Mouse (Mus musculus) neural tube, embryonic 13.5 days (tissue): ENCODE results near the gene Slc22a14. TPM values are rescaled to one million over a fixed set of nuclear protein-coding genes. Genes with fewer than 3 reads are reported as not detected.

ENCODE experiments used
- ATAC-seq: fragments of 200-750 bp; cut with Nextera tagmentation; 2 replicates; pipeline ENCODE4 v1.8.0; 2017; ENCODE audit warnings: low read depth, mild to moderate bottlenecking, moderate TSS enrichment, moderate library complexity
- H3K27ac ChIP-seq: fragments of 300-500 bp; sonication (generic); replicated peaks from 2 replicates; pipeline ENCODE4 v1.5.1; 2015; ENCODE audit warnings: moderate library complexity, mild to moderate bottlenecking, inconsistent platforms
- H3K27me3 ChIP-seq: fragments of 300-500 bp; sonication (generic); 2 replicates; pipeline ENCODE4 v1.6.1; 2015; ENCODE audit warnings: mild to moderate bottlenecking, inconsistent platforms
- H3K36me3 ChIP-seq: fragments of 300-500 bp; sonication (generic); 2 replicates; pipeline ENCODE4 v1.6.1; 2015; ENCODE audit warnings: mild to moderate bottlenecking, inconsistent platforms
- H3K4me1 ChIP-seq: fragments of 300-500 bp; sonication (generic); replicated peaks from 2 replicates; pipeline ENCODE4 v1.6.1; 2015; ENCODE audit warnings: inconsistent platforms
- H3K4me2 ChIP-seq: fragments of 300-500 bp; sonication (generic); 2 replicates; pipeline ENCODE4 v1.6.1; 2015; ENCODE audit warnings: inconsistent platforms, mild to moderate bottlenecking, moderate library complexity
- H3K4me3 ChIP-seq: fragments of 300-500 bp; sonication (generic); 2 replicates; pipeline ENCODE4 v1.5.1; 2015; ENCODE audit warnings: mild to moderate bottlenecking, inconsistent platforms
- H3K9ac ChIP-seq: fragments of 300-500 bp; sonication (generic); 2 replicates; pipeline ENCODE4 v1.6.1; 2015; ENCODE audit warnings: moderate library complexity, mild to moderate bottlenecking, inconsistent platforms
- H3K9me3 ChIP-seq: fragments of 300-500 bp; sonication (generic); 2 replicates; pipeline ENCODE4 v1.6.1; 2016; ENCODE audit warnings: inconsistent platforms
- WGBS: fragments of 180-500 bp; shearing (Covaris S2); methylation state at CpG from one replicate; pipeline ENCODE4 v1.1.7; 2015; 5-methylcytosine and 5-hydroxymethylcytosine counted together
- polyA plus RNA-seq: library from polyadenylated mRNA; unstranded; fragments of >200 nt; fragmentation: Nextera tagmentation; extraction: Ambion mirVana; gene quantifications from 2 replicates; pipeline ENCODE4 v1.2.1, GENCODE M21; 2015

Slc22a14 gene
- polyA plus RNA-seq, 1 experiment from 2014 or later: not detected

GRCm38 (mm10) chr9:119143372-119143771 is 222.0 kb downstream of the Slc22a14 start:
- WGBS: 69% methylated on average over 9 of the region's 9 CpGs
- no peaks in the 10 kb centered on the region for H3K36me3 ChIP-seq
- H3K9me3 ChIP-seq: no peaks in the 10 kb centered on the region
- no peak overlapping the region for H3K9ac ChIP-seq
- no peaks in the 10 kb centered on the region for H3K4me1 ChIP-seq
- no peaks in the 10 kb centered on the region for H3K27me3 ChIP-seq
- no peak overlapping the region for H3K4me2 ChIP-seq
- ATAC-seq: no peak
- H3K4me3 ChIP-seq: no peak overlapping the region
- no peak overlapping the region for H3K27ac ChIP-seq

GRCm38 (mm10) chr9:119142066-119142465 is 223.3 kb downstream of the Slc22a14 start:
- no peak overlapping the region for H3K4me2 ChIP-seq
- H3K4me1 ChIP-seq: no peaks in the 10 kb centered on the region
- ATAC-seq: no peak
- H3K36me3 ChIP-seq: no peaks in the 10 kb centered on the region
- no peaks in the 10 kb centered on the region for H3K9me3 ChIP-seq
- H3K27ac ChIP-seq: no peak overlapping the region
- H3K9ac ChIP-seq: no peak overlapping the region
- no peak overlapping the region for H3K4me3 ChIP-seq
- H3K27me3 ChIP-seq: no peaks in the 10 kb centered on the region
- 89% methylated on average over 5 of the region's 5 CpGs for WGBS

- Histone ChIP-seq H3K4me1 (no peaks in the 10 kb centered on the region), H3K4me3 (no peak overlapping the region), H3K36me3 (no peaks in the 10 kb centered on the region), H3K27me3 (no peaks in the 10 kb centered on the region), H3K4me2 (no peak overlapping the region), H3K9ac (no peak overlapping the region), H3K27ac (no peak overlapping the region), H3K9me3 (no peaks in the 10 kb centered on the region)
- WGBS: 89% methylated on average over 2 of the region's 2 CpGs
- no peak for ATAC-seq
Observed at GRCm38 (mm10) chr9:119138836-119139235, 226.5 kb downstream of the Slc22a14 start.

- Histone ChIP-seq H3K4me3 (no peak overlapping the region), H3K27me3 (no peaks in the 10 kb centered on the region), H3K27ac (no peak overlapping the region), H3K4me2 (no peak overlapping the region), H3K9me3 (no peaks in the 10 kb centered on the region), H3K4me1 (no peaks in the 10 kb centered on the region), H3K36me3 (no peaks in the 10 kb centered on the region), H3K9ac (no peak overlapping the region)
- no peak for ATAC-seq
- WGBS: 61% methylated on average over 5 of the region's 5 CpGs
Observed at GRCm38 (mm10) chr9:119130692-119131091, 234.7 kb downstream of the Slc22a14 start.

- no peaks in the 10 kb centered on the region for H3K4me1 ChIP-seq
- no peaks in the 10 kb centered on the region for H3K27me3 ChIP-seq
- 85% methylated on average over 12 of the region's 12 CpGs for WGBS
- no peaks in the 10 kb centered on the region for H3K9me3 ChIP-seq
- H3K4me3 ChIP-seq: no peak overlapping the region
- no peak for ATAC-seq
- H3K27ac ChIP-seq: no peak overlapping the region
- no peaks in the 10 kb centered on the region for H3K36me3 ChIP-seq
- H3K4me2 ChIP-seq: no peak overlapping the region
- H3K9ac ChIP-seq: no peak overlapping the region
Observed at GRCm38 (mm10) chr9:119128436-119129181, 236.7 kb downstream of the Slc22a14 start.

GRCm38 (mm10) chr9:119122596-119123369 is 242.6 kb downstream of the Slc22a14 start:
- Histone ChIP-seq H3K4me3 (no peak overlapping the region), H3K4me2 (no peak overlapping the region), H3K4me1 (peaks cover 15% of the 10 kb centered on the region), H3K27me3 (no peaks in the 10 kb centered on the region), H3K9me3 (no peaks in the 10 kb centered on the region), H3K9ac (no peak overlapping the region), H3K27ac (no peak overlapping the region), H3K36me3 (no peaks in the 10 kb centered on the region)
- no peak for ATAC-seq
- 86% methylated on average over 18 of the region's 18 CpGs for WGBS

GRCm38 (mm10) chr9:119120168-119120560 is 245.2 kb downstream of the Slc22a14 start:
- 71% methylated on average over 3 of the region's 3 CpGs for WGBS
- ATAC-seq: no peak
- Histone ChIP-seq H3K4me3 (no peak overlapping the region), H3K27me3 (no peaks in the 10 kb centered on the region), H3K9ac (no peak overlapping the region), H3K9me3 (no peaks in the 10 kb centered on the region), H3K4me2 (no peak overlapping the region), H3K27ac (no peak overlapping the region), H3K4me1 (peaks cover 15% of the 10 kb centered on the region), H3K36me3 (no peaks in the 10 kb centered on the region)

Other genes starting within 250 kb of the Slc22a14 start
- 2.0 and 3.0 TPM in 2 replicates for gene Acaa1b, start 208.5 kb downstream of the Slc22a14 start, polyA plus RNA-seq
- not detected in 2 replicates for gene Gm47289, start 206.4 kb downstream of the Slc22a14 start, polyA plus RNA-seq
- not detected in 2 replicates for gene Slc22a13, start 156.5 kb downstream of the Slc22a14 start, polyA plus RNA-seq
- gene Oxsr1, start 43.1 kb downstream of the Slc22a14 start, polyA plus RNA-seq: 12.3 and 12.9 TPM in 2 replicates
- gene Acaa1a, start 25.9 kb downstream of the Slc22a14 start, polyA plus RNA-seq: 98.3 and 106 TPM in 2 replicates
- gene Myd88, start 24.1 kb downstream of the Slc22a14 start, polyA plus RNA-seq: 6.6 and 6.9 TPM in 2 replicates
- gene Xylb, start 8.2 kb downstream of the Slc22a14 start, polyA plus RNA-seq: 2.4 and 2.6 TPM in 2 replicates
- 53.7 and 53.9 TPM in 2 replicates for gene Acvr2b, start 36.6 kb upstream of the Slc22a14 start, polyA plus RNA-seq
- 45.4 and 47.2 TPM in 2 replicates for gene Exog, start 79.4 kb upstream of the Slc22a14 start, polyA plus RNA-seq
- gene Scn5a, start 213.5 kb upstream of the Slc22a14 start, polyA plus RNA-seq: 0.95 and 1.1 TPM in 2 replicates